Mouse (Mus musculus): ENCODE results near the gene Tob1. TPM values are rescaled to one million over a fixed set of nuclear protein-coding genes. Genes with fewer than 3 reads are reported as not detected.
A peak's percentile ranks its signal among the peaks of the same experiment; 100 is the strongest.

The Tob1 gene
- total RNA-seq, 1 experiment from 2014 or later, result 39.6 TPM

- ATAC-seq (ENCODE audit: extremely low read depth, insufficient number of reproducible peaks, low FRiP score, poor library complexity, severe bottlenecking), result no peak
These were observed 42.4 kb downstream of the Tob1 start for GRCm38 (mm10) chr11:94253691-94254090.

- ATAC-seq (ENCODE audit: extremely low read depth, insufficient number of reproducible peaks, low FRiP score, poor library complexity, severe bottlenecking), result no peak
These were observed 44.5 kb downstream of the Tob1 start for GRCm38 (mm10) chr11:94255733-94256132.

- no peak for ATAC-seq (ENCODE audit: extremely low read depth, insufficient number of reproducible peaks, low FRiP score, poor library complexity, severe bottlenecking)
These were observed 46.7 kb downstream of the Tob1 start for GRCm38 (mm10) chr11:94257987-94258386.

- 0 out of 2 replicates have a peak, but pooled peaks have one; percentile 40 for ATAC-seq (ENCODE audit: extremely low read depth, insufficient number of reproducible peaks, low FRiP score, poor library complexity, severe bottlenecking)
These were observed 48.6 kb downstream of the Tob1 start for GRCm38 (mm10) chr11:94259814-94260213.

- ATAC-seq (ENCODE audit: extremely low read depth, insufficient number of reproducible peaks, low FRiP score, poor library complexity, severe bottlenecking), result no peak
These were observed 50.5 kb downstream of the Tob1 start for GRCm38 (mm10) chr11:94261585-94262370.

Other genes with a start within 250 kb of the Tob1 start
- gene Gm20390, start 243.2 kb upstream of the Tob1 start, total RNA-seq (2017), result 5.3 and 10.9 TPM in 2 replicates
- gene Nme1, start 242.9 kb upstream of the Tob1 start, total RNA-seq (2017), result 10.5 and 22.0 TPM in 2 replicates
- gene Spag9, start 215.4 kb upstream of the Tob1 start, total RNA-seq (2017), result 180 and 187 TPM in 2 replicates
- 0.61 and 0.70 TPM in 2 replicates for gene Wfikkn2, start 34.6 kb downstream of the Tob1 start, total RNA-seq (2017)
- 2.2 TPM in 1 of 2 replicates, not detected in the other for gene Gm21885, start 70.4 kb downstream of the Tob1 start, total RNA-seq (2017)
- gene Luc7l3, start 110.5 kb downstream of the Tob1 start, total RNA-seq (2017), result 241 and 265 TPM in 2 replicates
- 68.3 and 73.1 TPM in 2 replicates for gene Ankrd40, start 116.5 kb downstream of the Tob1 start, total RNA-seq (2017)
- gene Abcc3, start 181.5 kb downstream of the Tob1 start, total RNA-seq (2017), result 0.86 and 1.2 TPM in 2 replicates

All from neutrophil, adult 5-6 weeks (primary cell).